7 mouse cellular contexts compared by ENCODE assay signal in genomic region chr11:50174111-50174729, GRCm38 (mm10). TPM values are rescaled to one million over a fixed set of nuclear protein-coding genes. Genes with fewer than 3 reads are reported as not detected.
DNase-seq lines count a peak whose midpoint lies in the region; ATAC-seq and TF ChIP-seq lines count a peak whose summit lies in the region.
"Not testable (repeated sequence)": the region's sequence is repeated elsewhere in the genome, so short reads cannot be mapped to it uniquely, and the experiment has no call there.

TSS of gene Mrnip (plus strand) at chr11:50174444.

- H3K36me3 ChIP-seq in forebrain, embryonic 13.5 days (ENCODE audit: poor library complexity, severe bottlenecking): peaks cover 50% of the 10 kb centered on the region
- H3K36me3 ChIP-seq in heart, postnatal 0 days (replicated peaks; ENCODE audit: control insufficient read depth, insufficient read depth, low read length): peaks cover 30% of the 10 kb centered on the region
- H3K36me3 ChIP-seq in kidney, postnatal 0 days (ENCODE audit: insufficient read depth, low read length): peaks cover 25% of the 10 kb centered on the region
- peaks cover 50% of the 10 kb centered on the region for H3K36me3 ChIP-seq in limb, embryonic 13.5 days

- TF ChIP-seq EP300 in heart, postnatal 0 days (IDR thresholded peaks at IDR 0.05; ENCODE audit: low read depth): not testable (repeated sequence)

- DNase-seq in heart, postnatal 0 days (ENCODE audit: low spot score); kidney, postnatal 0 days (ENCODE audit: low spot score): not testable (repeated sequence)

- H3K4me3 ChIP-seq in brown adipose tissue, adult 24 weeks (ENCODE audit: insufficient read depth, low read depth, low read length): peak within 1 kb of the TSS; percentile 74
- peak within 1 kb of the TSS; percentile 71 for H3K4me3 ChIP-seq in forebrain, embryonic 13.5 days
- peak within 1 kb of the TSS; percentile 66 for H3K4me3 ChIP-seq in heart, postnatal 0 days (ENCODE audit: low read depth, low read length)
- peak within 1 kb of the TSS; percentile 69 for H3K4me3 ChIP-seq in kidney, postnatal 0 days (replicated peaks; ENCODE audit: low read depth, low read length)
- H3K4me3 ChIP-seq in limb, embryonic 13.5 days: peak within 1 kb of the TSS; percentile 76
- H3K4me3 ChIP-seq in olfactory bulb, adult 2 months (ENCODE audit: insufficient read depth, low read depth, low read length): peak within 1 kb of the TSS; percentile 78

- H3K27me3 ChIP-seq in forebrain, embryonic 13.5 days; heart, postnatal 0 days (ENCODE audit: control insufficient read depth, insufficient read depth, low read length); kidney, postnatal 0 days (ENCODE audit: insufficient read depth, low read length); limb, embryonic 13.5 days: not testable (repeated sequence)

- TF ChIP-seq CTCF in heart, postnatal 0 days (IDR thresholded peaks at IDR 0.05; ENCODE audit: low read depth); kidney, postnatal 0 days (IDR thresholded peaks at IDR 0.05; ENCODE audit: low read depth); olfactory bulb, adult 2 months (IDR thresholded peaks at IDR 0.05; ENCODE audit: insufficient read depth, low read depth, low read length): not testable (repeated sequence)

- TF ChIP-seq POLR2A in olfactory bulb, adult 2 months (IDR thresholded peaks at IDR 0.05; ENCODE audit: insufficient read depth, low read depth, low read length): not testable (repeated sequence)

- peak within 1 kb of the TSS; percentile 59 for H3K27ac ChIP-seq in brown adipose tissue, adult 24 weeks (replicated peaks; ENCODE audit: low read depth, low read length)
- peak within 1 kb of the TSS; percentile 87 for H3K27ac ChIP-seq in forebrain, embryonic 13.5 days
- H3K27ac ChIP-seq in heart, postnatal 0 days (ENCODE audit: low read depth): peak within 1 kb of the TSS; percentile 64
- peak within 1 kb of the TSS; percentile 73 for H3K27ac ChIP-seq in kidney, postnatal 0 days
- not testable (repeated sequence) for H3K27ac ChIP-seq in limb, embryonic 13.5 days
- peak within 1 kb of the TSS; percentile 67 for H3K27ac ChIP-seq in olfactory bulb, adult 2 months (ENCODE audit: insufficient read depth, low read depth, low read length)

- ATAC-seq in forebrain, embryonic 13.5 days: peak; percentile 3
- peak; percentile 32 for ATAC-seq in heart, postnatal 0 days (ENCODE audit: insufficient read depth, low read depth)
- 0 out of 2 replicates have a peak, but pooled peaks have one; percentile 4 for ATAC-seq in kidney, postnatal 0 days (replicated peaks; ENCODE audit: low FRiP score, low read depth)
- peak; percentile 46; the same call in 1 of the 2 replicates for ATAC-seq in limb, embryonic 13.5 days (ENCODE audit: low FRiP score, low read depth)
- ATAC-seq in megakaryocyte, adult 5-6 weeks (ENCODE audit: poor library complexity, severe bottlenecking): peak; percentile 28

- H3K4me1 ChIP-seq in brown adipose tissue, adult 24 weeks (ENCODE audit: control insufficient read depth, insufficient read depth, insufficient read length, low read length); heart, postnatal 0 days (ENCODE audit: control insufficient read depth, insufficient read depth); kidney, postnatal 0 days (replicated peaks; ENCODE audit: insufficient read depth, low read length); limb, embryonic 13.5 days; olfactory bulb, adult 2 months (ENCODE audit: control insufficient read depth, insufficient read depth, low read length): not testable (repeated sequence)
- peaks cover 12% of the 10 kb centered on the region for H3K4me1 ChIP-seq in forebrain, embryonic 13.5 days

- not testable (repeated sequence) for H3K9me3 ChIP-seq in forebrain, embryonic 13.5 days (replicated peaks); heart, postnatal 0 days (replicated peaks; ENCODE audit: control insufficient read depth, low read length); kidney, postnatal 0 days (replicated peaks; ENCODE audit: low read length); limb, embryonic 13.5 days

- 5% methylated on average over 19 of the region's 19 CpGs for WGBS in forebrain, embryonic 13.5 days
- WGBS in heart, postnatal 0 days: 4% methylated on average over 19 of the region's 19 CpGs
- WGBS in kidney, postnatal 0 days: 5% methylated on average over 19 of the region's 19 CpGs
- 5% methylated on average over 19 of the region's 19 CpGs for WGBS in limb, embryonic 13.5 days
- 3% methylated on average over 19 of the region's 19 CpGs for WGBS in olfactory bulb, adult 2 months

- peak within 1 kb of the TSS; percentile 77 for H3K4me2 ChIP-seq in forebrain, embryonic 13.5 days
- peak within 1 kb of the TSS; percentile 92 for H3K4me2 ChIP-seq in heart, postnatal 0 days (ENCODE audit: low read depth, low read length)
- peak within 1 kb of the TSS; percentile 83 for H3K4me2 ChIP-seq in kidney, postnatal 0 days (ENCODE audit: low read length)
- peak within 1 kb of the TSS; percentile 89 for H3K4me2 ChIP-seq in limb, embryonic 13.5 days (replicated peaks)

- H3K9ac ChIP-seq in forebrain, embryonic 13.5 days: peak within 1 kb of the TSS; percentile 86
- peak within 1 kb of the TSS; percentile 61 for H3K9ac ChIP-seq in heart, postnatal 0 days (replicated peaks; ENCODE audit: low read depth, low read length)
- peak within 1 kb of the TSS; percentile 69 for H3K9ac ChIP-seq in kidney, postnatal 0 days (ENCODE audit: low read depth, low read length)
- peak within 1 kb of the TSS; percentile 83 for H3K9ac ChIP-seq in limb, embryonic 13.5 days

RNA-seq across cellular contexts. Expression of gene Mrnip, which starts in this region (rescaled TPM):
- polyA plus RNA-seq in brown adipose tissue, adult 24 weeks (2012; ENCODE audit: insufficient read depth, insufficient read length, missing spikeins): 3.0 and 6.3 TPM in 2 replicates
- 24.0 and 26.9 TPM in 2 replicates for polyA plus RNA-seq in forebrain, embryonic 13.5 days (2015; fragmentation: Nextera tagmentation; extraction: Ambion mirVana)
- 6.3 and 18.6 TPM in 2 replicates for total RNA-seq in heart, postnatal 0 days (2014; rRNA removed; ENCODE audit: low replicate concordance)
- 7.7 and 7.9 TPM in 2 replicates for polyA plus RNA-seq in heart, postnatal 0 days (2015; fragmentation: Nextera tagmentation; extraction: Ambion mirVana)
- polyA plus RNA-seq in kidney, postnatal 0 days (2015; fragmentation: Nextera tagmentation; extraction: Ambion mirVana): 20.8 and 22.9 TPM in 2 replicates
- 18.0 and 18.7 TPM in 2 replicates for polyA plus RNA-seq in limb, embryonic 13.5 days (2015; fragmentation: Nextera tagmentation; extraction: Ambion mirVana)
- total RNA-seq in megakaryocyte, adult 5-6 weeks (2015): 7.6 and 9.2 TPM in 2 replicates
- total RNA-seq in megakaryocyte, adult 5-6 weeks (2017): 7.5 and 11.6 TPM in 2 replicates
- polyA plus RNA-seq in olfactory bulb, adult 2 months (2012; ENCODE audit: insufficient read depth, insufficient read length, low replicate concordance, missing spikeins): not detected in 2 replicates
